ENCODE assay signal across 8 mouse cellular contexts in genomic region chr19:38053227-38054041, GRCm38 (mm10). TPM values are rescaled to one million over a fixed set of nuclear protein-coding genes. Genes with fewer than 3 reads are reported as not detected.
DNase-seq lines count a peak whose midpoint lies in the region; ATAC-seq and TF ChIP-seq lines count a peak whose summit lies in the region.

No protein-coding gene starts in this region.

- peak overlapping the region; percentile 79 for H3K4me3 ChIP-seq in kidney, embryonic 14.5 days (ENCODE audit: low read length)
- H3K4me3 ChIP-seq in MEL (ENCODE audit: control insufficient read depth in 1 of 2, insufficient read depth in 1 of 2, low read depth in 2 of 2, low read length in 2 of 2), result peak overlapping the region in 1 of 2 experiments; percentile 79; a peak in 3 of 4 replicates
- H3K4me3 ChIP-seq in embryonic facial prominence, embryonic 13.5 days, result peak overlapping the region; percentile 65
- peak overlapping the region; percentile 74 for H3K4me3 ChIP-seq in intestine, postnatal 0 days (ENCODE audit: low read depth, low read length)
- H3K4me3 ChIP-seq in neural tube, embryonic 12.5 days, result peak overlapping the region; percentile 73

- H3K27ac ChIP-seq in kidney, embryonic 14.5 days (ENCODE audit: low read depth, low read length), result no peak overlapping the region
- H3K27ac ChIP-seq in MEL (ENCODE audit: control insufficient read depth, low read depth, low read length), result no peak overlapping the region
- H3K27ac ChIP-seq in embryonic facial prominence, embryonic 13.5 days, result peak overlapping the region; percentile 52
- no peak overlapping the region for H3K27ac ChIP-seq in intestine, postnatal 0 days (ENCODE audit: low read depth, low read length)
- no peak overlapping the region for H3K27ac ChIP-seq in neural tube, embryonic 12.5 days

- DNase-seq in kidney, postnatal 10 days, result no peak
- DNase-seq in MEL (ENCODE audit: low read depth, low spot score), result peak; percentile 47
- DNase-seq in adrenal gland, postnatal 25 days, result no peak
- no peak for DNase-seq in gastrocnemius, postnatal 10 days

- H3K4me1 ChIP-seq in kidney, embryonic 14.5 days (ENCODE audit: control insufficient read depth, insufficient read depth, low read length), result peaks cover 11% of the 10 kb centered on the region; the same call in 1 of the 2 replicates
- peaks cover 4 to 5% of the 10 kb centered on the region in 2 experiments; a peak in 3 of 4 replicates for H3K4me1 ChIP-seq in MEL (ENCODE audit: control insufficient read depth in 1 of 2, insufficient read depth in 2 of 2, low read length in 2 of 2)
- H3K4me1 ChIP-seq in embryonic facial prominence, embryonic 13.5 days, result peaks cover 25% of the 10 kb centered on the region
- peaks cover 4% of the 10 kb centered on the region; the same call in 1 of the 2 replicates for H3K4me1 ChIP-seq in intestine, postnatal 0 days (replicated peaks; ENCODE audit: control insufficient read depth, insufficient read depth, low read length)
- peaks cover 8% of the 10 kb centered on the region; the same call in 1 of the 2 replicates for H3K4me1 ChIP-seq in neural tube, embryonic 12.5 days

- no peak for TF ChIP-seq POLR2A in MEL (IDR thresholded peaks at IDR 0.05; ENCODE audit: control insufficient read depth in 1 of 2, insufficient read depth in 1 of 2, low read depth in 1 of 2, low read length in 2 of 2, poor library complexity in 1 of 2)

- peak in 2 of 3 experiments; percentile 10 to 30; a peak in 1 of 6 replicates for TF ChIP-seq CTCF in MEL (IDR thresholded peaks at IDR 0.05 in 2 of 3, conservative IDR thresholded peaks at IDR 0.05 in 1 of 3; ENCODE audit: control insufficient read depth in 1 of 3, insufficient read depth in 1 of 3, low read depth in 2 of 3, low read length in 3 of 3, poor library complexity in 1 of 3, severe bottlenecking in 1 of 3)
- peak; percentile 85 for TF ChIP-seq CTCF in intestine, postnatal 0 days (IDR thresholded peaks at IDR 0.05; ENCODE audit: low read depth)

- peak; percentile 5; the same call in 1 of the 2 replicates for TF ChIP-seq RAD21 in MEL (IDR thresholded peaks at IDR 0.05; ENCODE audit: low read depth, low read length)

- peak overlapping the region; percentile 56 for H3K4me2 ChIP-seq in kidney, embryonic 14.5 days (replicated peaks; ENCODE audit: low read depth, low read length)
- H3K4me2 ChIP-seq in embryonic facial prominence, embryonic 13.5 days, result peak overlapping the region; percentile 84
- peak overlapping the region; percentile 86 for H3K4me2 ChIP-seq in intestine, postnatal 0 days (replicated peaks; ENCODE audit: low read depth)
- peak overlapping the region; percentile 82 for H3K4me2 ChIP-seq in neural tube, embryonic 12.5 days (replicated peaks)

- H3K27me3 ChIP-seq in kidney, embryonic 14.5 days (ENCODE audit: control insufficient read depth, insufficient read depth, low read length), result no peaks in the 10 kb centered on the region
- no peaks in the 10 kb centered on the region for H3K27me3 ChIP-seq in MEL (ENCODE audit: control insufficient read depth in 1 of 2, insufficient read depth in 2 of 2, low read length in 2 of 2)
- H3K27me3 ChIP-seq in embryonic facial prominence, embryonic 13.5 days, result no peaks in the 10 kb centered on the region
- H3K27me3 ChIP-seq in intestine, postnatal 0 days (replicated peaks; ENCODE audit: control insufficient read depth, insufficient read depth, low read length), result no peaks in the 10 kb centered on the region
- H3K27me3 ChIP-seq in neural tube, embryonic 12.5 days (replicated peaks), result 0 out of 2 replicates have a peak, but pooled peaks cover 3% of the 10 kb centered on the region

- H3K36me3 ChIP-seq in kidney, embryonic 14.5 days (ENCODE audit: control insufficient read depth, insufficient read depth, low read length), result peaks cover 8% of the 10 kb centered on the region; the same call in 1 of the 2 replicates
- H3K36me3 ChIP-seq in MEL (ENCODE audit: control insufficient read depth in 1 of 2, insufficient read depth in 2 of 2, low read length in 2 of 2), result peaks cover 0 to 11% of the 10 kb centered on the region in 2 experiments; a peak in 3 of 4 replicates
- H3K36me3 ChIP-seq in embryonic facial prominence, embryonic 13.5 days, result peaks cover 7% of the 10 kb centered on the region; the same call in 1 of the 2 replicates
- H3K36me3 ChIP-seq in intestine, postnatal 0 days (ENCODE audit: control insufficient read depth, insufficient read depth), result no peaks in the 10 kb centered on the region
- H3K36me3 ChIP-seq in neural tube, embryonic 12.5 days, result no peaks in the 10 kb centered on the region; the same call in 1 of the 2 replicates

- peaks cover 6% of the 10 kb centered on the region for H3K79me2 ChIP-seq in MEL (ENCODE audit: control insufficient read depth, insufficient read depth, low read length, poor library complexity)

- 27% methylated on average over 8 of the region's 8 CpGs for WGBS in kidney, embryonic 14.5 days
- WGBS in embryonic facial prominence, embryonic 13.5 days, result 26% methylated on average over 8 of the region's 8 CpGs
- WGBS in intestine, postnatal 0 days, result 26% methylated on average over 8 of the region's 8 CpGs
- WGBS in neural tube, embryonic 12.5 days, result 35% methylated on average over 8 of the region's 8 CpGs

- no peaks in the 10 kb centered on the region for H3K9me3 ChIP-seq in kidney, embryonic 14.5 days (ENCODE audit: control insufficient read depth, low read length)
- H3K9me3 ChIP-seq in MEL (replicated peaks; ENCODE audit: insufficient read depth, low read length), result no peaks in the 10 kb centered on the region
- H3K9me3 ChIP-seq in embryonic facial prominence, embryonic 13.5 days, result no peaks in the 10 kb centered on the region
- no peaks in the 10 kb centered on the region for H3K9me3 ChIP-seq in intestine, postnatal 0 days (ENCODE audit: control insufficient read depth)
- no peaks in the 10 kb centered on the region for H3K9me3 ChIP-seq in neural tube, embryonic 12.5 days

- ATAC-seq in kidney, embryonic 14.5 days (ENCODE audit: low FRiP score, low TSS enrichment), result no peak
- no peak for ATAC-seq in embryonic facial prominence, embryonic 13.5 days (ENCODE audit: insufficient number of reproducible peaks, insufficient read depth, low FRiP score, low TSS enrichment, low read depth)
- no peak for ATAC-seq in intestine, postnatal 0 days
- no peak for ATAC-seq in neural tube, embryonic 12.5 days (ENCODE audit: low FRiP score, low read depth)

- TF ChIP-seq EP300 in MEL (IDR thresholded peaks at IDR 0.05; ENCODE audit: low read depth in 1 of 2, low read length in 2 of 2), result no peak

- H3K9ac ChIP-seq in kidney, embryonic 14.5 days (ENCODE audit: low read depth, low read length), result peak overlapping the region; percentile 37; the same call in 1 of the 2 replicates
- no peak overlapping the region for H3K9ac ChIP-seq in MEL (ENCODE audit: control insufficient read depth, low read depth, low read length, poor library complexity, severe bottlenecking)
- peak overlapping the region; percentile 64 for H3K9ac ChIP-seq in embryonic facial prominence, embryonic 13.5 days
- peak overlapping the region; percentile 54 for H3K9ac ChIP-seq in intestine, postnatal 0 days (ENCODE audit: low read depth, low read length)
- no peak overlapping the region for H3K9ac ChIP-seq in neural tube, embryonic 12.5 days

TF ChIP-seq in MEL, 35 proteins besides CTCF, POLR2A, EP300 and RAD21:
- TF ChIP-seq UBTF (IDR thresholded peaks at IDR 0.05; ENCODE audit: borderline replicate concordance, insufficient read depth, low read depth, low read length), result no peak
- no peak for TF ChIP-seq ZC3H11A (IDR thresholded peaks at IDR 0.05; ENCODE audit: low read depth, low read length)
- TF ChIP-seq SMC3 (IDR thresholded peaks at IDR 0.05; ENCODE audit: low read depth, low read length), result peak; percentile 45
- peak; percentile 48; the same call in 1 of the 2 replicates for TF ChIP-seq MAFK (IDR thresholded peaks at IDR 0.05; ENCODE audit: borderline replicate concordance, low read depth, low read length)

RNA-seq across cellular contexts. Expression of gene Cep55, which starts 1.4 kb away (rescaled TPM):
- polyA plus RNA-seq in kidney, embryonic 14.5 days (2014; fragmentation: Nextera tagmentation; extraction: Ambion mirVana), result 28.1 and 33.0 TPM in 2 replicates
- total RNA-seq in MEL (2012; rRNA removed), result 11.1 and 14.4 TPM in 2 replicates
- polyA plus RNA-seq in MEL (2012; ENCODE audit: insufficient read depth in 1 of 2, insufficient read length in 2 of 2, low read depth in 1 of 2, low replicate concordance in 2 of 2, missing spikeins in 1 of 2), result 10 to 100 TPM in 1 of 2 experiments, not detected in 1; 17.1 TPM
- polyA plus RNA-seq in embryonic facial prominence, embryonic 13.5 days (2015; fragmentation: Nextera tagmentation; extraction: Ambion mirVana), result 19.1 and 21.8 TPM in 2 replicates
- polyA plus RNA-seq in intestine, postnatal 0 days (2015; fragmentation: Nextera tagmentation; extraction: Ambion mirVana), result 7.1 and 8.2 TPM in 2 replicates
- 27.5 and 31.1 TPM in 2 replicates for polyA plus RNA-seq in neural tube, embryonic 12.5 days (2016; fragmentation: Nextera tagmentation; extraction: Ambion mirVana)
- 3.7 and 7.4 TPM in 2 replicates for total RNA-seq in adrenal gland, postnatal 25 days (2021)
- total RNA-seq in gastrocnemius, postnatal 10 days (2021), result 1 to 10 TPM; 3.7 to 4.5 TPM

RNA-seq across cellular contexts. Expression of gene Myof, which starts 10.1 kb away (rescaled TPM):
- polyA plus RNA-seq in kidney, embryonic 14.5 days (2014; fragmentation: Nextera tagmentation; extraction: Ambion mirVana), result 14.5 and 17.1 TPM in 2 replicates
- total RNA-seq in MEL (2012; rRNA removed), result 0.04 TPM in 1 of 2 replicates, not detected in the other
- polyA plus RNA-seq in MEL (2012; ENCODE audit: insufficient read depth in 1 of 2, insufficient read length in 2 of 2, low read depth in 1 of 2, low replicate concordance in 2 of 2, missing spikeins in 1 of 2), result not detected
- polyA plus RNA-seq in embryonic facial prominence, embryonic 13.5 days (2015; fragmentation: Nextera tagmentation; extraction: Ambion mirVana), result 12.2 and 12.7 TPM in 2 replicates
- 5.9 and 6.6 TPM in 2 replicates for polyA plus RNA-seq in intestine, postnatal 0 days (2015; fragmentation: Nextera tagmentation; extraction: Ambion mirVana)
- polyA plus RNA-seq in neural tube, embryonic 12.5 days (2016; fragmentation: Nextera tagmentation; extraction: Ambion mirVana), result 3.5 and 3.9 TPM in 2 replicates
- total RNA-seq in adrenal gland, postnatal 25 days (2021), result 28.3 and 29.8 TPM in 2 replicates
- 10 to 100 TPM in 1 of 2 experiments, 1 to 10 TPM in 1; 8.0 to 14.2 TPM for total RNA-seq in gastrocnemius, postnatal 10 days (2021)

RNA-seq across cellular contexts. Expression of gene Ffar4, which starts 43.4 kb away (rescaled TPM):
- polyA plus RNA-seq in kidney, embryonic 14.5 days (2014; fragmentation: Nextera tagmentation; extraction: Ambion mirVana), result 1.0 and 1.1 TPM in 2 replicates
- not detected in 2 replicates for total RNA-seq in MEL (2012; rRNA removed)
- not detected for polyA plus RNA-seq in MEL (2012; ENCODE audit: insufficient read depth in 1 of 2, insufficient read length in 2 of 2, low read depth in 1 of 2, low replicate concordance in 2 of 2, missing spikeins in 1 of 2)
- not detected in 2 replicates for polyA plus RNA-seq in embryonic facial prominence, embryonic 13.5 days (2015; fragmentation: Nextera tagmentation; extraction: Ambion mirVana)
- polyA plus RNA-seq in intestine, postnatal 0 days (2015; fragmentation: Nextera tagmentation; extraction: Ambion mirVana), result 4.7 and 5.3 TPM in 2 replicates
- not detected in 2 replicates for polyA plus RNA-seq in neural tube, embryonic 12.5 days (2016; fragmentation: Nextera tagmentation; extraction: Ambion mirVana)
- total RNA-seq in adrenal gland, postnatal 25 days (2021), result 3.9 and 12.9 TPM in 2 replicates
- under 1 TPM in 1 of 2 experiments, not detected in 1; 0.18 TPM for total RNA-seq in gastrocnemius, postnatal 10 days (2021)

Comparison
In these comparisons a context has a peak if more than half of its experiments do, and no peak if none do; other contexts are left out.
1. H3K9ac ChIP-seq: peak in kidney, embryonic 14.5 days (single experiment), embryonic facial prominence, embryonic 13.5 days (single experiment) and intestine, postnatal 0 days (single experiment); none in MEL (single experiment) and neural tube, embryonic 12.5 days (single experiment).
2. Peak in every context shown above with its lines, with median percentiles within 50 percentile points of each other: H3K4me2 ChIP-seq.